24 mouse cellular contexts compared by ENCODE assay signal in genomic region chr3:135042195-135042594, GRCm38 (mm10).
DNase-seq lines count a peak whose midpoint lies in the region; ATAC-seq lines count a peak whose summit lies in the region.
"Had no signal": no experiment of that assay in that cellular context is flagged by ENCODE, and none has a peak within 500 bp of the region (broad histone marks: within the 10 kb centered on the region; RNA-seq: fewer than 3 reads in every experiment).

No protein-coding gene starts in this region.

- no peak overlapping the region for H3K4me2 ChIP-seq in kidney, embryonic 15.5 days
- H3K4me2 ChIP-seq: embryonic facial prominence, embryonic 13.5 days; hindbrain, embryonic 15.5 days; liver, embryonic 11.5 days; lung, embryonic 15.5 days; neural tube, embryonic 12.5 days had no signal

- H3K36me3 ChIP-seq in kidney, embryonic 15.5 days, result no peaks in the 10 kb centered on the region
- H3K36me3 ChIP-seq: embryonic facial prominence, embryonic 13.5 days; forebrain, embryonic 10.5 days; heart, embryonic 10.5 days; hindbrain, embryonic 15.5 days; lung, embryonic 15.5 days; neural tube, embryonic 12.5 days had no signal

- no peak overlapping the region for H3K9ac ChIP-seq in kidney, embryonic 15.5 days
- H3K9ac ChIP-seq: embryonic facial prominence, embryonic 13.5 days; hindbrain, embryonic 15.5 days; lung, embryonic 15.5 days; neural tube, embryonic 12.5 days had no signal

- DNase-seq in kidney, adult 9 months, result no peak
- peak; percentile 2 for DNase-seq in lung, postnatal 10 days
- DNase-seq in lung, postnatal 25 days (ENCODE audit: low spot score), result no peak
- peak; percentile 32 for DNase-seq in forelimb bud, embryonic 11.5 days (ENCODE audit: low read depth, low spot score)
- DNase-seq in retina, postnatal 1 day, result peak; percentile 7
- DNase-seq: adrenal gland, postnatal 14 days; cerebellum, adult 11-12 months; gastrocnemius, postnatal 14 days; heart, postnatal 14 days; layer of hippocampus, adult 9-11 months; midbrain, embryonic 14.5 days; thymus, adult 18-20 months had no signal

- no peak overlapping the region for H3K4me3 ChIP-seq in kidney, embryonic 15.5 days (replicated peaks)
- H3K4me3 ChIP-seq: embryonic facial prominence, embryonic 13.5 days; forebrain, embryonic 10.5 days; heart, embryonic 10.5 days; hindbrain, embryonic 15.5 days; lung, embryonic 15.5 days; neural tube, embryonic 12.5 days had no signal

- no peaks in the 10 kb centered on the region for H3K9me3 ChIP-seq in kidney, embryonic 15.5 days (replicated peaks)
- H3K9me3 ChIP-seq: embryonic facial prominence, embryonic 13.5 days; forebrain, embryonic 10.5 days; heart, embryonic 10.5 days; hindbrain, embryonic 15.5 days; lung, embryonic 15.5 days; neural tube, embryonic 12.5 days had no signal

- WGBS in kidney, embryonic 15.5 days, result 8% methylated on average over 4 of the region's 4 CpGs

- ATAC-seq in kidney, embryonic 15.5 days (replicated peaks; ENCODE audit: low FRiP score), result peak; percentile 84
- ATAC-seq in granulocyte monocyte progenitor cell, adult 5-6 weeks (replicated peaks; ENCODE audit: poor library complexity, severe bottlenecking), result no peak
- ATAC-seq: activated CD4-positive, CD25-positive, alpha-beta regulatory T cell, adult 4 months; intestine, embryonic 16.5 days; Patski had no signal

- H3K27ac ChIP-seq in kidney, embryonic 15.5 days, result peak overlapping the region; percentile 61
- H3K27ac ChIP-seq: embryonic facial prominence, embryonic 13.5 days; forebrain, embryonic 10.5 days; heart, embryonic 10.5 days; hindbrain, embryonic 15.5 days; lung, embryonic 15.5 days; neural tube, embryonic 12.5 days had no signal

- H3K4me1 ChIP-seq in kidney, embryonic 15.5 days, result peaks cover 23% of the 10 kb centered on the region
- H3K4me1 ChIP-seq: embryonic facial prominence, embryonic 13.5 days; heart, embryonic 10.5 days; hindbrain, embryonic 15.5 days; lung, embryonic 15.5 days; neural tube, embryonic 12.5 days had no signal

- H3K27me3 ChIP-seq in kidney, embryonic 15.5 days, result no peaks in the 10 kb centered on the region
- H3K27me3 ChIP-seq: embryonic facial prominence, embryonic 13.5 days; hindbrain, embryonic 15.5 days; lung, embryonic 15.5 days; neural tube, embryonic 12.5 days; Patski had no signal

Comparison
In these comparisons a context has a peak if more than half of its experiments do, and no peak if none do; other contexts are left out.
1. DNase-seq: peak in lung, postnatal 10 days (single experiment), forelimb bud, embryonic 11.5 days (single experiment) and retina, postnatal 1 day (single experiment); none in kidney, adult 9 months (single experiment) and lung, postnatal 25 days (single experiment).